In genomic region chr3:42757830-42758385, GRCm38 (mm10) we compare ENCODE assay signal across 23 mouse cellular contexts.
DNase-seq lines count a peak whose midpoint lies in the region; ATAC-seq and TF ChIP-seq lines count a peak whose summit lies in the region.
"Had no signal": no experiment of that assay in that cellular context is flagged by ENCODE, and none has a peak within 500 bp of the region (broad histone marks: within the 10 kb centered on the region; RNA-seq: fewer than 3 reads in every experiment).

No protein-coding gene starts in this region.

- no peak overlapping the region for H3K4me2 ChIP-seq in forebrain, embryonic 14.5 days (ENCODE audit: low read length)
- no peak overlapping the region for H3K4me2 ChIP-seq in forebrain, embryonic 12.5 days
- no peak overlapping the region for H3K4me2 ChIP-seq in midbrain, embryonic 11.5 days
- H3K4me2 ChIP-seq in hindbrain, embryonic 11.5 days (replicated peaks; ENCODE audit: low read depth, low read length), result no peak overlapping the region
- H3K4me2 ChIP-seq: embryonic facial prominence, embryonic 12.5 days; heart, embryonic 11.5 days; heart, embryonic 15.5 days; hindbrain, embryonic 14.5 days; intestine, embryonic 15.5 days had no signal

- H3K27ac ChIP-seq in forebrain, embryonic 14.5 days (ENCODE audit: low read depth, low read length), result no peak overlapping the region
- no peak overlapping the region for H3K27ac ChIP-seq in forebrain, embryonic 12.5 days
- H3K27ac ChIP-seq in layer of hippocampus, adult 2 months, result peak overlapping the region; percentile 54
- H3K27ac ChIP-seq in midbrain, embryonic 11.5 days (ENCODE audit: low read depth, low read length), result no peak overlapping the region
- no peak overlapping the region for H3K27ac ChIP-seq in hindbrain, embryonic 11.5 days (ENCODE audit: low read depth, low read length)
- H3K27ac ChIP-seq: embryonic facial prominence, embryonic 12.5 days; heart, adult 2 months; heart, embryonic 15.5 days; hindbrain, embryonic 14.5 days; intestine, embryonic 15.5 days had no signal

- H3K4me1 ChIP-seq in forebrain, embryonic 14.5 days (ENCODE audit: control insufficient read depth, insufficient read depth, low read length), result no peaks in the 10 kb centered on the region
- H3K4me1 ChIP-seq in forebrain, embryonic 12.5 days, result no peaks in the 10 kb centered on the region
- H3K4me1 ChIP-seq in midbrain, embryonic 11.5 days (ENCODE audit: control insufficient read depth, insufficient read depth, low read length), result no peaks in the 10 kb centered on the region
- no peaks in the 10 kb centered on the region for H3K4me1 ChIP-seq in hindbrain, embryonic 11.5 days (replicated peaks; ENCODE audit: control insufficient read depth, insufficient read depth, low read length)
- H3K4me1 ChIP-seq: embryonic facial prominence, embryonic 12.5 days; heart, embryonic 15.5 days; intestine, embryonic 15.5 days had no signal

- no peaks in the 10 kb centered on the region for H3K36me3 ChIP-seq in forebrain, embryonic 14.5 days (ENCODE audit: control insufficient read depth, insufficient read depth, low read length)
- H3K36me3 ChIP-seq in forebrain, embryonic 12.5 days (replicated peaks), result no peaks in the 10 kb centered on the region
- H3K36me3 ChIP-seq in midbrain, embryonic 11.5 days (ENCODE audit: control insufficient read depth, insufficient read depth, low read length), result no peaks in the 10 kb centered on the region
- H3K36me3 ChIP-seq in hindbrain, embryonic 11.5 days (ENCODE audit: control insufficient read depth, insufficient read depth, low read length), result no peaks in the 10 kb centered on the region
- H3K36me3 ChIP-seq: embryonic facial prominence, embryonic 12.5 days; heart, embryonic 15.5 days; intestine, embryonic 15.5 days had no signal

- no peaks in the 10 kb centered on the region for H3K27me3 ChIP-seq in forebrain, embryonic 14.5 days (replicated peaks; ENCODE audit: control insufficient read depth, insufficient read depth, low read length)
- H3K27me3 ChIP-seq in forebrain, embryonic 12.5 days, result no peaks in the 10 kb centered on the region
- no peaks in the 10 kb centered on the region for H3K27me3 ChIP-seq in midbrain, embryonic 11.5 days (ENCODE audit: control insufficient read depth, insufficient read depth, low read length)
- H3K27me3 ChIP-seq in hindbrain, embryonic 11.5 days (ENCODE audit: control insufficient read depth, insufficient read depth, low read length), result no peaks in the 10 kb centered on the region
- H3K27me3 ChIP-seq: CH12.LX; embryonic facial prominence, embryonic 12.5 days; heart, embryonic 15.5 days; intestine, embryonic 15.5 days; Patski had no signal

- no peak overlapping the region for H3K9ac ChIP-seq in forebrain, embryonic 14.5 days (ENCODE audit: low read length)
- no peak overlapping the region for H3K9ac ChIP-seq in forebrain, embryonic 12.5 days
- no peak overlapping the region for H3K9ac ChIP-seq in midbrain, embryonic 11.5 days (ENCODE audit: low read length)
- H3K9ac ChIP-seq in hindbrain, embryonic 11.5 days (ENCODE audit: low read depth, low read length), result no peak overlapping the region
- H3K9ac ChIP-seq: embryonic facial prominence, embryonic 12.5 days; heart, embryonic 15.5 days; hindbrain, embryonic 14.5 days; intestine, embryonic 15.5 days had no signal

- no peak for TF ChIP-seq POLR2A in brain, embryonic 14.5 days (IDR thresholded peaks at IDR 0.05; ENCODE audit: borderline replicate concordance, extremely low read depth, insufficient read depth, insufficient read length, poor library complexity, severe bottlenecking)

- DNase-seq in forebrain, embryonic 14.5 days (ENCODE audit: low spot score), result peak; percentile 47
- DNase-seq in brain, embryonic 14.5 days (ENCODE audit: low read depth), result peak; percentile 60
- DNase-seq in layer of hippocampus, adult 2 months (ENCODE audit: low spot score in 2 of 2), result peak in 1 of 2 experiments; percentile 60
- DNase-seq in layer of hippocampus, postnatal 14 days (ENCODE audit: low spot score in 2 of 2), result peak; percentile 9 to 53
- DNase-seq in midbrain, embryonic 11.5 days (ENCODE audit: low spot score, missing footprints), result no peak
- no peak for DNase-seq in hindbrain, embryonic 11.5 days (ENCODE audit: low spot score)
- no peak for DNase-seq in B cell, adult 2 months
- DNase-seq: adrenal gland, postnatal 14 days; cerebellum, adult 11 months; cerebellum, adult 9-10 months; cerebellum, postnatal 25 days; gastrocnemius, postnatal 10 days; heart, adult 2 months; heart, postnatal 14 days had no signal

- H3K9me3 ChIP-seq in forebrain, embryonic 14.5 days (replicated peaks; ENCODE audit: control insufficient read depth, low read length), result no peaks in the 10 kb centered on the region
- no peaks in the 10 kb centered on the region for H3K9me3 ChIP-seq in forebrain, embryonic 12.5 days
- no peaks in the 10 kb centered on the region for H3K9me3 ChIP-seq in midbrain, embryonic 11.5 days (ENCODE audit: control insufficient read depth, low read length)
- H3K9me3 ChIP-seq in hindbrain, embryonic 11.5 days (ENCODE audit: control insufficient read depth, low read length), result no peaks in the 10 kb centered on the region
- H3K9me3 ChIP-seq: embryonic facial prominence, embryonic 12.5 days; heart, embryonic 15.5 days; intestine, embryonic 15.5 days had no signal

- WGBS in forebrain, embryonic 14.5 days, result 47% methylated on average over 1 of the region's 1 CpGs
- WGBS in forebrain, embryonic 12.5 days, result 51% methylated on average over 1 of the region's 1 CpGs
- WGBS in midbrain, embryonic 11.5 days, result 45% methylated on average over 1 of the region's 1 CpGs
- 54% methylated on average over 1 of the region's 1 CpGs for WGBS in hindbrain, embryonic 11.5 days

- TF ChIP-seq CTCF in brain, embryonic 14.5 days (IDR thresholded peaks at IDR 0.05; ENCODE audit: borderline replicate concordance, extremely low read depth, insufficient read depth, insufficient read length), result no peak
- TF ChIP-seq CTCF in layer of hippocampus, adult 2 months (conservative IDR thresholded peaks at IDR 0.05), result no peak

- no peak overlapping the region for H3K4me3 ChIP-seq in forebrain, embryonic 14.5 days (ENCODE audit: low read depth, low read length)
- no peak overlapping the region for H3K4me3 ChIP-seq in forebrain, embryonic 12.5 days (replicated peaks)
- no peak overlapping the region for H3K4me3 ChIP-seq in layer of hippocampus, adult 2 months
- no peak overlapping the region for H3K4me3 ChIP-seq in midbrain, embryonic 11.5 days (ENCODE audit: low read depth, low read length)
- no peak overlapping the region for H3K4me3 ChIP-seq in hindbrain, embryonic 11.5 days (ENCODE audit: low read depth, low read length)
- H3K4me3 ChIP-seq: embryonic facial prominence, embryonic 12.5 days; heart, adult 2 months; heart, embryonic 15.5 days; intestine, embryonic 15.5 days had no signal

- ATAC-seq in forebrain, embryonic 14.5 days, result peak; percentile 48; the same call in 1 of the 2 replicates
- ATAC-seq in forebrain, embryonic 12.5 days (ENCODE audit: low FRiP score), result no peak
- no peak for ATAC-seq in midbrain, embryonic 11.5 days (ENCODE audit: low FRiP score)
- ATAC-seq in hindbrain, embryonic 11.5 days (ENCODE audit: low FRiP score), result no peak
- ATAC-seq: activated CD4-positive, CD25-positive, alpha-beta regulatory T cell, adult 4 months; intestine, embryonic 15.5 days; Patski had no signal

Comparison
In these comparisons a context has a peak if more than half of its experiments do, and no peak if none do; other contexts are left out.
1. DNase-seq: peak in forebrain, embryonic 14.5 days (single experiment), brain, embryonic 14.5 days (single experiment) and layer of hippocampus, postnatal 14 days (2 of 2); none in midbrain, embryonic 11.5 days (single experiment), hindbrain, embryonic 11.5 days (single experiment) and B cell, adult 2 months (0 of 2).